Mouse (Mus musculus): ENCODE results near the gene Tlx2. TPM values are rescaled to one million over a fixed set of nuclear protein-coding genes. Genes with fewer than 3 reads are reported as not detected.

Tlx2 gene
- total RNA-seq, 2 experiments from 2014 or later, result not detected

- intact Hi-C loops (cut with DNase I), result no loop called here
- DNase-seq, result no peak
Measured at GRCm38 (mm10) chr6:83065995-83066394, 4.1 kb downstream of the Tlx2 start.

GRCm38 (mm10) chr6:83058725-83059124 is 11.4 kb downstream of the Tlx2 start:
- intact Hi-C loops (cut with DNase I), result no loop called here

GRCm38 (mm10) chr6:83057790-83058189 is 12.3 kb downstream of the Tlx2 start, which contains the start of gene Dqx1:
TSS of gene Dqx1 (plus strand) at chr6:83057844.
- intact Hi-C loops (cut with DNase I), result no loop called here
- DNase-seq, result no peak

More at GRCm38 (mm10) chr6:83058725-83059124, 11.4 kb downstream of the Tlx2 start:
- DNase-seq, result no peak

- no peak for DNase-seq
- intact Hi-C loops (cut with DNase I), result loop anchor here (1.0 to 5.0 kb wide), 4 partner anchors 23 to 362 kb away; partner anchors contain the start of genes Ccdc142 and Gm42688
Measured at GRCm38 (mm10) chr6:83054871-83055431, 15.1 kb downstream of the Tlx2 start, which contains the start of gene Htra2. TSS of gene Htra2 (minus strand) at chr6:83055273.

- DNase-seq, result peak; percentile 95
- intact Hi-C loops (cut with DNase I), result loop anchor here (1.0 to 5.0 kb wide), 4 partner anchors 24 to 363 kb away; partner anchors contain the start of genes Ccdc142 and Gm42688
Measured at GRCm38 (mm10) chr6:83054074-83054851, 15.8 kb downstream of the Tlx2 start, which contains the start of gene Aup1. TSS of gene Aup1 (plus strand) at chr6:83054521.

- intact Hi-C loops (cut with DNase I), result loop anchor here (5.0 kb wide), 1 partner anchor 364 kb away; no protein-coding TSS in a partner anchor
- peak; percentile 32 to 36 for DNase-seq
Measured at GRCm38 (mm10) chr6:83053136-83053960, 16.7 kb downstream of the Tlx2 start.

- DNase-seq, result no peak
- intact Hi-C loops (cut with DNase I), result no loop called here
Measured at GRCm38 (mm10) chr6:83049367-83049766, 20.7 kb downstream of the Tlx2 start.

- intact Hi-C loops (cut with DNase I), result no loop called here
- DNase-seq, result peak; percentile 38 to 39
Measured at GRCm38 (mm10) chr6:83044742-83045141, 25.4 kb downstream of the Tlx2 start.

GRCm38 (mm10) chr6:83043993-83044392 is 26.1 kb downstream of the Tlx2 start:
- intact Hi-C loops (cut with DNase I), result no loop called here
- DNase-seq, result no peak

GRCm38 (mm10) chr6:83043561-83043960 is 26.5 kb downstream of the Tlx2 start:
- intact Hi-C loops (cut with DNase I), result no loop called here

GRCm38 (mm10) chr6:83040601-83041000 is 29.5 kb downstream of the Tlx2 start:
- DNase-seq, result no peak
- intact Hi-C loops (cut with DNase I), result no loop called here

More at GRCm38 (mm10) chr6:83043561-83043960, 26.5 kb downstream of the Tlx2 start:
- no peak for DNase-seq

- intact Hi-C loops (cut with DNase I), result no loop called here
- DNase-seq, result peak; percentile 90 to 96
Measured at GRCm38 (mm10) chr6:83038496-83039012, 31.5 kb downstream of the Tlx2 start.

- intact Hi-C loops (cut with DNase I), result no loop called here
- no peak for DNase-seq
Measured at GRCm38 (mm10) chr6:83037188-83037587, 32.9 kb downstream of the Tlx2 start.

- intact Hi-C loops (cut with DNase I), result no loop called here
Measured at GRCm38 (mm10) chr6:83034463-83035055, 35.5 kb downstream of the Tlx2 start.

GRCm38 (mm10) chr6:83033249-83034185 is 36.6 kb downstream of the Tlx2 start, which contains the start of the genes Dok1 and Loxl3:
TSS of gene Dok1 (minus strand) at chr6:83033471.
TSS of gene Loxl3 (plus strand) at chr6:83034173.
- intact Hi-C loops (cut with DNase I), result loop anchor here (2.0 kb wide), 1 partner anchor 37 kb away; no protein-coding TSS in a partner anchor
- DNase-seq, result peak; percentile 74 to 80

More at GRCm38 (mm10) chr6:83034463-83035055, 35.5 kb downstream of the Tlx2 start:
- no peak for DNase-seq

- intact Hi-C loops (cut with DNase I), result loop anchor here (2.0 kb wide), 1 partner anchor 36 kb away; no protein-coding TSS in a partner anchor
- no peak for DNase-seq
Measured at GRCm38 (mm10) chr6:83032769-83033191, 37.3 kb downstream of the Tlx2 start.

GRCm38 (mm10) chr6:83031921-83032590 is 38.0 kb downstream of the Tlx2 start:
- intact Hi-C loops (cut with DNase I), result loop anchor here (2.0 kb wide), 1 partner anchor 35 kb away; no protein-coding TSS in a partner anchor

GRCm38 (mm10) chr6:83031111-83031510 is 39.0 kb downstream of the Tlx2 start:
- DNase-seq, result no peak
- intact Hi-C loops (cut with DNase I), result no loop called here

More at GRCm38 (mm10) chr6:83031921-83032590, 38.0 kb downstream of the Tlx2 start:
- DNase-seq, result no peak
